Mouse (Mus musculus) lung, adult 2 months (tissue): ENCODE results near the gene Hdgfl1. TPM values are rescaled to one million over a fixed set of nuclear protein-coding genes. Genes with fewer than 3 reads are reported as not detected.

Experiments
- DNase-seq: peaks from one replicate; pipeline ENCODE4 v3.0.0; 2022
- H3K4me1 ChIP-seq: fragments of 200-500 bp; 2 replicates; pipeline ENCODE4 v1.6.1; 2011; ENCODE audit warnings: low read length; ENCODE audit not compliant: control insufficient read depth, insufficient read depth
- H3K4me3 ChIP-seq: fragments of 200-500 bp; replicated peaks from 2 replicates; pipeline ENCODE3; 2011; ENCODE audit warnings: low read depth, mild to moderate bottlenecking, control low read depth, low read length; ENCODE audit errors: extremely low read depth
- CTCF ChIP-seq: fragments of 200-500 bp; IDR thresholded peaks from 2 replicates; pipeline ENCODE4 v1.5.1; 2011; ENCODE audit warnings: mild to moderate bottlenecking, low read length, control low read depth; ENCODE audit not compliant: insufficient read depth
- POLR2A ChIP-seq: fragments of 200-500 bp; IDR thresholded peaks from 2 replicates; pipeline ENCODE4 v1.6.1; 2011; ENCODE audit warnings: low read depth, mild to moderate bottlenecking, control low read depth, low read length, borderline replicate concordance; ENCODE audit errors: extremely low read depth
- WGBS: fragments of 180-500 bp; shearing (Covaris S2); methylation state at CpG from one replicate; pipeline ENCODE4 v1.1.7; 2018; 5-methylcytosine and 5-hydroxymethylcytosine counted together
- polyA plus RNA-seq: library from polyadenylated mRNA; depleted of rRNA; stranded (reverse); fragments of >200 nt; gene quantifications from 2 replicates; pipeline ENCODE4 v1.2.3, GENCODE M21; 2012

Hdgfl1 gene
- polyA plus RNA-seq, 1 experiment = not detected

GRCm38 (mm10) chr13:26724250-26724649 lies 45.7 kb downstream of the Hdgfl1 start:
- H3K4me1 ChIP-seq = peaks cover 6% of the 10 kb centered on the region
- no peak for DNase-seq
- 93% methylated on average over 1 of the region's 1 CpGs for WGBS
- TF ChIP-seq CTCF (no peak), POLR2A (no peak)
- H3K4me3 ChIP-seq = no peak overlapping the region

- DNase-seq = no peak
- no peak for TF ChIP-seq POLR2A
- no peak for TF ChIP-seq CTCF
- 9% methylated on average over 6 of the region's 6 CpGs for WGBS
- Histone ChIP-seq H3K4me3 (no peak overlapping the region), H3K4me1 (peaks cover 6% of the 10 kb centered on the region)
These were observed 48.6 kb downstream of the Hdgfl1 start for GRCm38 (mm10) chr13:26721333-26721732.

GRCm38 (mm10) chr13:26720917-26721316 lies 49.0 kb downstream of the Hdgfl1 start:
- Histone ChIP-seq H3K4me1 (peaks cover 6% of the 10 kb centered on the region), H3K4me3 (no peak overlapping the region)
- no peak for DNase-seq
- TF ChIP-seq CTCF (no peak), POLR2A (no peak)
- 20% methylated on average over 1 of the region's 1 CpGs for WGBS

GRCm38 (mm10) chr13:26719146-26719715 lies 50.7 kb downstream of the Hdgfl1 start:
- WGBS = 85% methylated on average over 5 of the region's 5 CpGs
- no peak for DNase-seq
- Histone ChIP-seq H3K4me1 (peaks cover 6% of the 10 kb centered on the region), H3K4me3 (no peak overlapping the region)
- TF ChIP-seq CTCF (no peak), POLR2A (no peak)
